Mouse (Mus musculus) embryonic facial prominence, embryonic 15.5 days (tissue): ENCODE measurements around the gene Vav1. TPM values are rescaled to one million over a fixed set of nuclear protein-coding genes. Genes with fewer than 3 reads are reported as not detected.

Experiments used
- ATAC-seq: fragments of 200-750 bp; cut with Nextera tagmentation; 2 replicates; pipeline ENCODE4 v1.8.0; 2017; ENCODE audit warnings: low read depth, moderate TSS enrichment; ENCODE audit not compliant: insufficient number of reproducible peaks, low FRiP score, low TSS enrichment
- H3K27ac ChIP-seq: fragments of 300-500 bp; sonication (generic); replicated peaks from 2 replicates; pipeline ENCODE4 v1.5.1; 2015; ENCODE audit warnings: mild to moderate bottlenecking, inconsistent platforms
- H3K27me3 ChIP-seq: fragments of 300-500 bp; sonication (generic); 2 replicates; pipeline ENCODE4 v1.6.1; 2015; ENCODE audit warnings: inconsistent platforms
- H3K36me3 ChIP-seq: fragments of 300-500 bp; sonication (generic); 2 replicates; pipeline ENCODE4 v1.6.1; 2015; ENCODE audit warnings: mild to moderate bottlenecking, inconsistent platforms
- H3K4me1 ChIP-seq: fragments of 300-500 bp; sonication (generic); 2 replicates; pipeline ENCODE4 v1.6.1; 2015; ENCODE audit warnings: inconsistent platforms
- H3K4me2 ChIP-seq: fragments of 300-500 bp; sonication (generic); replicated peaks from 2 replicates; pipeline ENCODE4 v1.6.1; 2015; ENCODE audit warnings: mild to moderate bottlenecking, inconsistent platforms
- H3K4me3 ChIP-seq: fragments of 300-500 bp; sonication (generic); replicated peaks from 2 replicates; pipeline ENCODE4 v1.5.1; 2015; ENCODE audit warnings: mild to moderate bottlenecking, inconsistent platforms
- H3K9ac ChIP-seq: fragments of 300-500 bp; sonication (generic); 2 replicates; pipeline ENCODE4 v1.6.1; 2015; ENCODE audit warnings: inconsistent platforms
- H3K9me3 ChIP-seq: fragments of 300-500 bp; sonication (generic); replicated peaks from 2 replicates; pipeline ENCODE4 v1.6.1; 2016; ENCODE audit warnings: inconsistent platforms
- WGBS: fragments of 180-500 bp; shearing (Covaris S2); methylation state at CpG from one replicate; pipeline ENCODE4 v1.1.7; 2015; 5-methylcytosine and 5-hydroxymethylcytosine counted together
- polyA plus RNA-seq: library from polyadenylated mRNA; unstranded; fragments of >200 nt; fragmentation: Nextera tagmentation; extraction: Ambion mirVana; gene quantifications from 2 replicates; pipeline ENCODE4 v1.2.1, GENCODE M21; 2015

Vav1 gene
- polyA plus RNA-seq, 1 experiment from 2014 or later, result 4.4 TPM

GRCm38 (mm10) chr17:57344029-57344707 is 65.3 kb downstream of the Vav1 start:
- no peak for ATAC-seq
- H3K4me2 ChIP-seq, result no peak overlapping the region
- WGBS, result 58% methylated on average over 2 of the region's 2 CpGs

GRCm38 (mm10) chr17:57347017-57347416 is 68.1 kb downstream of the Vav1 start:
- Histone ChIP-seq H3K4me1 (no peaks in the 10 kb centered on the region), H3K4me2 (no peak overlapping the region), H3K27ac (no peak overlapping the region), H3K9me3 (no peaks in the 10 kb centered on the region), H3K9ac (no peak overlapping the region), H3K36me3 (no peaks in the 10 kb centered on the region), H3K4me3 (no peak overlapping the region), H3K27me3 (no peaks in the 10 kb centered on the region)
- WGBS, result 72% methylated on average over 6 of the region's 6 CpGs
- ATAC-seq, result no peak

More at GRCm38 (mm10) chr17:57344029-57344707, 65.3 kb downstream of the Vav1 start:
- Histone ChIP-seq H3K27ac (no peak overlapping the region), H3K9ac (no peak overlapping the region), H3K36me3 (no peaks in the 10 kb centered on the region), H3K9me3 (no peaks in the 10 kb centered on the region), H3K4me3 (no peak overlapping the region), H3K4me1 (no peaks in the 10 kb centered on the region), H3K27me3 (no peaks in the 10 kb centered on the region)

GRCm38 (mm10) chr17:57347781-57348180 is 68.9 kb downstream of the Vav1 start:
- 77% methylated on average over 2 of the region's 2 CpGs for WGBS
- no peaks in the 10 kb centered on the region for H3K9me3 ChIP-seq

GRCm38 (mm10) chr17:57349067-57349466 is 70.2 kb downstream of the Vav1 start:
- Histone ChIP-seq H3K27me3 (no peaks in the 10 kb centered on the region), H3K36me3 (no peaks in the 10 kb centered on the region), H3K27ac (no peak overlapping the region), H3K4me2 (no peak overlapping the region), H3K4me3 (no peak overlapping the region), H3K9ac (no peak overlapping the region), H3K9me3 (no peaks in the 10 kb centered on the region), H3K4me1 (no peaks in the 10 kb centered on the region)
- ATAC-seq, result no peak
- 68% methylated on average over 5 of the region's 5 CpGs for WGBS

More at GRCm38 (mm10) chr17:57347781-57348180, 68.9 kb downstream of the Vav1 start:
- no peak for ATAC-seq
- H3K27me3 ChIP-seq, result no peaks in the 10 kb centered on the region
- no peaks in the 10 kb centered on the region for H3K4me1 ChIP-seq
- no peaks in the 10 kb centered on the region for H3K36me3 ChIP-seq
- H3K4me3 ChIP-seq, result no peak overlapping the region
- H3K4me2 ChIP-seq, result no peak overlapping the region
- H3K9ac ChIP-seq, result no peak overlapping the region
- no peak overlapping the region for H3K27ac ChIP-seq

- H3K4me3 ChIP-seq, result no peak overlapping the region
- 80% methylated on average over 5 of the region's 5 CpGs for WGBS
- no peaks in the 10 kb centered on the region for H3K36me3 ChIP-seq
- ATAC-seq, result no peak
- H3K4me1 ChIP-seq, result no peaks in the 10 kb centered on the region
- H3K9me3 ChIP-seq, result no peaks in the 10 kb centered on the region
- no peaks in the 10 kb centered on the region for H3K27me3 ChIP-seq
- no peak overlapping the region for H3K4me2 ChIP-seq
- no peak overlapping the region for H3K9ac ChIP-seq
- no peak overlapping the region for H3K27ac ChIP-seq
Measured at GRCm38 (mm10) chr17:57350212-57350611, 71.3 kb downstream of the Vav1 start.

GRCm38 (mm10) chr17:57351107-57351506 is 72.2 kb downstream of the Vav1 start:
- H3K4me3 ChIP-seq, result no peak overlapping the region
- no peak overlapping the region for H3K4me2 ChIP-seq
- WGBS, result 91% methylated on average over 9 of the region's 9 CpGs

GRCm38 (mm10) chr17:57358441-57358840 is 79.5 kb downstream of the Vav1 start, which contains the start of gene Adgre1:
Adgre1 (plus strand) TSS chr17:57358691.
- Histone ChIP-seq H3K27me3 (no peaks in the 10 kb centered on the region), H3K36me3 (no peaks in the 10 kb centered on the region), H3K9me3 (no peaks in the 10 kb centered on the region), H3K4me1 (no peaks in the 10 kb centered on the region), H3K4me2 (no peak within 1 kb of the TSS), H3K9ac (no peak within 1 kb of the TSS), H3K27ac (no peak within 1 kb of the TSS), H3K4me3 (no peak within 1 kb of the TSS)
- no peak for ATAC-seq
- WGBS, result 23% methylated on average over 1 of the region's 1 CpGs

More at GRCm38 (mm10) chr17:57351107-57351506, 72.2 kb downstream of the Vav1 start:
- ATAC-seq, result no peak
- Histone ChIP-seq H3K27me3 (no peaks in the 10 kb centered on the region), H3K4me1 (no peaks in the 10 kb centered on the region), H3K9ac (no peak overlapping the region), H3K27ac (no peak overlapping the region), H3K36me3 (no peaks in the 10 kb centered on the region), H3K9me3 (no peaks in the 10 kb centered on the region)

- Histone ChIP-seq H3K4me2 (no peak overlapping the region), H3K27ac (no peak overlapping the region), H3K9ac (no peak overlapping the region), H3K36me3 (no peaks in the 10 kb centered on the region), H3K9me3 (no peaks in the 10 kb centered on the region), H3K4me1 (no peaks in the 10 kb centered on the region), H3K4me3 (no peak overlapping the region), H3K27me3 (no peaks in the 10 kb centered on the region)
- no peak for ATAC-seq
- WGBS, result 78% methylated on average over 11 of the region's 11 CpGs
Measured at GRCm38 (mm10) chr17:57359485-57360241, 80.8 kb downstream of the Vav1 start.

Other genes starting within 250 kb of the Vav1 start
- gene Khsrp, start 247.6 kb upstream of the Vav1 start, polyA plus RNA-seq, result 40.7 and 41.4 TPM in 2 replicates
- gene Slc25a41, start 237.4 kb upstream of the Vav1 start, polyA plus RNA-seq, result not detected in 2 replicates
- 13.0 and 14.6 TPM in 2 replicates for gene Crb3, start 220.0 kb upstream of the Vav1 start, polyA plus RNA-seq
- gene Slc25a23, start 219.2 kb upstream of the Vav1 start, polyA plus RNA-seq, result 6.7 and 8.2 TPM in 2 replicates
- 2.6 and 4.9 TPM in 2 replicates for gene Dennd1c, start 200.6 kb upstream of the Vav1 start, polyA plus RNA-seq
- gene Tubb4a, start 191.3 kb upstream of the Vav1 start, polyA plus RNA-seq, result 6.7 and 9.7 TPM in 2 replicates
- gene Tnfsf9, start 173.8 kb upstream of the Vav1 start, polyA plus RNA-seq, result 5.8 and 6.0 TPM in 2 replicates
- gene Cd70, start 129.3 kb upstream of the Vav1 start, polyA plus RNA-seq, result not detected in 2 replicates
- gene Tnfsf14, start 84.9 kb upstream of the Vav1 start, polyA plus RNA-seq, result 0.28 TPM in 1 of 2 replicates, not detected in the other
- 1.0 and 1.8 TPM in 2 replicates for gene C3, start 51.0 kb upstream of the Vav1 start, polyA plus RNA-seq
- gene Gpr108, start 30.7 kb upstream of the Vav1 start, polyA plus RNA-seq, result 39.4 and 41.7 TPM in 2 replicates
- gene Trip10, start 29.6 kb upstream of the Vav1 start, polyA plus RNA-seq, result 36.8 and 41.7 TPM in 2 replicates
- 8.4 and 10.1 TPM in 2 replicates for gene Adgre1, start 79.6 kb downstream of the Vav1 start, polyA plus RNA-seq